Mouse (Mus musculus) midbrain, embryonic 16.5 days (tissue): ENCODE data around the gene Top3a. TPM values are rescaled to one million over a fixed set of nuclear protein-coding genes. Genes with fewer than 3 reads are reported as not detected.
"Not testable (repeated sequence)": the region's sequence is repeated elsewhere in the genome, so short reads cannot be mapped to it uniquely, and the experiment has no call there.

Experiments used
- ATAC-seq: fragments of 200-750 bp; cut with Nextera tagmentation; 2 replicates; pipeline ENCODE4 v1.8.0; 2017; ENCODE audit warnings: moderate TSS enrichment
- H3K27ac ChIP-seq: fragments of 300-500 bp; sonication (generic); 2 replicates; pipeline ENCODE4 v1.5.1; 2014; ENCODE audit warnings: mild to moderate bottlenecking, low read length, mixed read lengths
- H3K27me3 ChIP-seq: fragments of 300-500 bp; sonication (generic); 2 replicates; pipeline ENCODE4 v1.6.1; 2014; ENCODE audit warnings: low read depth, low read length, mixed read lengths; ENCODE audit not compliant: control insufficient read depth, insufficient read depth
- H3K36me3 ChIP-seq: fragments of 300-500 bp; sonication (generic); 2 replicates; pipeline ENCODE4 v1.6.1; 2014; ENCODE audit warnings: mild to moderate bottlenecking, low read length, moderate library complexity, mixed read lengths; ENCODE audit not compliant: control insufficient read depth, insufficient read depth
- H3K4me1 ChIP-seq: fragments of 300-500 bp; sonication (generic); 2 replicates; pipeline ENCODE4 v1.6.1; 2014; ENCODE audit warnings: mild to moderate bottlenecking, low read length, mixed read lengths; ENCODE audit not compliant: control insufficient read depth, insufficient read depth
- H3K4me2 ChIP-seq: fragments of 300-500 bp; sonication (generic); 2 replicates; pipeline ENCODE4 v1.6.1; 2014; ENCODE audit warnings: mild to moderate bottlenecking, low read length, mixed read lengths
- H3K4me3 ChIP-seq: fragments of 300-500 bp; sonication (generic); 2 replicates; pipeline ENCODE4 v1.5.1; 2014; ENCODE audit warnings: low read depth, mild to moderate bottlenecking, low read length, moderate library complexity, mixed read lengths
- H3K9ac ChIP-seq: fragments of 300-500 bp; sonication (generic); 2 replicates; pipeline ENCODE4 v1.6.1; 2014; ENCODE audit warnings: low read depth, low read length, mixed read lengths
- H3K9me3 ChIP-seq: fragments of 300-500 bp; sonication (generic); replicated peaks from 2 replicates; pipeline ENCODE4 v1.6.1; 2014; ENCODE audit warnings: mild to moderate bottlenecking, low read length, mixed read lengths; ENCODE audit not compliant: control insufficient read depth, poor library complexity, severe bottlenecking
- whole genome bisulfite sequencing: fragments of 180-500 bp; shearing (Covaris S2); extraction: QIAGEN DNeasy Blood & Tissue Kit; methylation state at CpG from one replicate; pipeline ENCODE4 v1.1.7; 2014; 5-methylcytosine and 5-hydroxymethylcytosine counted together
- polyA plus RNA-seq: library from polyadenylated mRNA; unstranded; fragments of >200 nt; fragmentation: Nextera tagmentation; extraction: Ambion mirVana; gene quantifications from 2 replicates; pipeline ENCODE4 v1.2.1, GENCODE M21; 2015

Gene Top3a
- 8.0 and 8.4 TPM in 2 replicates for polyA plus RNA-seq

GRCm38 (mm10) chr11:60776829-60777740 is at the start of gene Top3a, which contains the start of gene Smcr8:
Gene Top3a, minus strand, starts transcription at chr11:60777365.
Gene Smcr8, plus strand, starts transcription at chr11:60777524.
- no peaks in the 10 kb centered on the region for H3K36me3 ChIP-seq
- H3K27ac ChIP-seq: peak within 1 kb of the TSS; percentile 77
- H3K4me3 ChIP-seq: peak within 1 kb of the TSS; percentile 70
- H3K9ac ChIP-seq: peak within 1 kb of the TSS; percentile 76
- peaks cover 64% of the 10 kb centered on the region for H3K4me1 ChIP-seq
- WGBS: under 1% methylated on average over 62 of the region's 62 CpGs
- no peaks in the 10 kb centered on the region for H3K9me3 ChIP-seq
- peak; percentile 99 for ATAC-seq
- H3K27me3 ChIP-seq: no peaks in the 10 kb centered on the region
- peak within 1 kb of the TSS; percentile 90 for H3K4me2 ChIP-seq

DNA sequence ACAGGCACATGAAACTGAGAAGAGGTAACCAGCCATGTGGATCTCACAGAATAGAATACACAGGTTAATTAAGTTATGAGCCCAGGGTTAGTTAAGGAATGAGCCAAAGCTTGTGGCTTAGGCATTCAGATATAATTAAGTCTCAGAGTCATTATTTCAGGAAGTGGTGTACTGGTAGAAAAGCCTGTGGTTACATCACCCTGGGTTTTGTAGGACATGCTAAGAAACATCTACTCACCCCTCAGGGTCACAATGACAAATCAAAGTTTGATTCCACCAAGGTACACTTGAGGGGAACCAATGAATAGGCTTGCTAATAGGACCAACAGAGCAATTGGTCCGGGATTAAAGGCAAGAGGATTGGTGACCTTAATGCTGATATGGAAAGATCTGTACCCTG is 49.5 kb upstream of the Top3a start:
- no peak for ATAC-seq
- H3K27ac ChIP-seq: no peak overlapping the region
- H3K4me2 ChIP-seq: no peak overlapping the region
- H3K4me1 ChIP-seq: peaks cover 6% of the 10 kb centered on the region
- WGBS: 19% methylated on average over 1 of the region's 1 CpGs
- H3K9ac ChIP-seq: no peak overlapping the region
- no peak overlapping the region for H3K4me3 ChIP-seq
- no peaks in the 10 kb centered on the region for H3K36me3 ChIP-seq
- H3K9me3 ChIP-seq: no peaks in the 10 kb centered on the region
- H3K27me3 ChIP-seq: no peaks in the 10 kb centered on the region

GRCm38 (mm10) chr11:60825191-60825590 is 48.0 kb upstream of the Top3a start:
- H3K4me1 ChIP-seq: no peaks in the 10 kb centered on the region
- WGBS: 90% methylated on average over 3 of the region's 3 CpGs
- no peaks in the 10 kb centered on the region for H3K9me3 ChIP-seq
- no peak overlapping the region for H3K4me2 ChIP-seq
- no peak overlapping the region for H3K4me3 ChIP-seq
- no peak for ATAC-seq
- no peak overlapping the region for H3K9ac ChIP-seq
- H3K27ac ChIP-seq: no peak overlapping the region
- H3K27me3 ChIP-seq: no peaks in the 10 kb centered on the region
- no peaks in the 10 kb centered on the region for H3K36me3 ChIP-seq

GRCm38 (mm10) chr11:60823771-60824170 is 46.6 kb upstream of the Top3a start:
- H3K27me3 ChIP-seq: no peaks in the 10 kb centered on the region
- no peaks in the 10 kb centered on the region for H3K36me3 ChIP-seq
- H3K4me1 ChIP-seq: no peaks in the 10 kb centered on the region
- no peak for ATAC-seq
- H3K9me3 ChIP-seq: no peaks in the 10 kb centered on the region
- no peak overlapping the region for H3K27ac ChIP-seq
- no peak overlapping the region for H3K4me2 ChIP-seq
- H3K9ac ChIP-seq: no peak overlapping the region
- H3K4me3 ChIP-seq: no peak overlapping the region
- WGBS: 73% methylated on average over 2 of the region's 2 CpGs

DNA sequence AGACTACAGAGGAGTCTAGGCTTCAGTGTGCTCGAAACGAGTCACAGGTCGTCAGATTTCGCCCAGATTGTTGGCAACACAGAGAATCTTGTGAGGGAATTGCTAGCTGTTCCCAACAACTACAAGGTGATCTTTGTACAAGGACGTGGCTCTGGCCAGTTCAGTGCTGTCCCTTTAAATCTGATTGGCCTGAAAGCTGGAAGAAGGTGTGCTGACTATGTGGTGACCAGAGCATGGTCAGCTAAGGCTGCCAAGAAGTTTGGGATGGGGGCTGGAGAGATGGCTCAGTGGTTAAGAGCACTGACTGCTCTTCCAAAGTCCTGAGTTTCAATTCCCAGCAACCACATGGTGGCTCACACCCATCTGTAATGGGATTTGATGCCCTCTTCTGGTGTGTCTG is 39.2 kb upstream of the Top3a start:
- H3K4me3 ChIP-seq: no peak overlapping the region
- H3K9ac ChIP-seq: no peak overlapping the region
- no peaks in the 10 kb centered on the region for H3K36me3 ChIP-seq
- no peaks in the 10 kb centered on the region for H3K4me1 ChIP-seq
- ATAC-seq: no peak
- no peak overlapping the region for H3K4me2 ChIP-seq
- H3K27ac ChIP-seq: no peak overlapping the region
- WGBS: 69% methylated on average over 5 of the region's 5 CpGs
- H3K9me3 ChIP-seq: no peaks in the 10 kb centered on the region
- H3K27me3 ChIP-seq: no peaks in the 10 kb centered on the region

GRCm38 (mm10) chr11:60811618-60812017 is 34.5 kb upstream of the Top3a start, which contains the start of gene Shmt1:
Gene Shmt1, minus strand, starts transcription at chr11:60811718.
- H3K9ac ChIP-seq, H3K27me3 ChIP-seq, ATAC-seq, H3K36me3 ChIP-seq, H3K4me1 ChIP-seq, H3K9me3 ChIP-seq, H3K27ac ChIP-seq: not testable (repeated sequence)
- 25% methylated on average over 6 of the region's 6 CpGs for WGBS
- Histone ChIP-seq H3K4me3 (peak within 1 kb of the TSS; percentile 46), H3K4me2 (peak within 1 kb of the TSS; percentile 88)

GRCm38 (mm10) chr11:60811054-60811460 is 33.9 kb upstream of the Top3a start:
- H3K4me2 ChIP-seq: peak overlapping the region; percentile 88
- H3K4me1 ChIP-seq: no peaks in the 10 kb centered on the region; the same call in 1 of the 2 replicates
- no peaks in the 10 kb centered on the region for H3K36me3 ChIP-seq
- peak overlapping the region; percentile 46 for H3K4me3 ChIP-seq
- no peaks in the 10 kb centered on the region for H3K9me3 ChIP-seq
- peak; percentile 99 for ATAC-seq
- WGBS: under 1% methylated on average over 26 of the region's 29 CpGs
- H3K9ac ChIP-seq: no peak overlapping the region
- no peaks in the 10 kb centered on the region for H3K27me3 ChIP-seq
- H3K27ac ChIP-seq: no peak overlapping the region

GRCm38 (mm10) chr11:60810046-60810965 is 33.1 kb upstream of the Top3a start:
- ATAC-seq: no peak
- Histone ChIP-seq H3K9ac (no peak overlapping the region), H3K4me1 (no peaks in the 10 kb centered on the region; the same call in 1 of the 2 replicates), H3K36me3 (no peaks in the 10 kb centered on the region), H3K9me3 (no peaks in the 10 kb centered on the region), H3K4me2 (peak overlapping the region; percentile 88), H3K4me3 (peak overlapping the region; percentile 46), H3K27me3 (no peaks in the 10 kb centered on the region), H3K27ac (no peak overlapping the region)
- 20% methylated on average over 14 of the region's 14 CpGs for WGBS
